Mouse (Mus musculus): Measurements from ENCODE around the gene Olfr1045. TPM values are rescaled to one million over a fixed set of nuclear protein-coding genes. Genes with fewer than 3 reads are reported as not detected.

The Olfr1045 gene
- polyA plus RNA-seq, 1 experiment from 2014 or later: not detected

DNA sequence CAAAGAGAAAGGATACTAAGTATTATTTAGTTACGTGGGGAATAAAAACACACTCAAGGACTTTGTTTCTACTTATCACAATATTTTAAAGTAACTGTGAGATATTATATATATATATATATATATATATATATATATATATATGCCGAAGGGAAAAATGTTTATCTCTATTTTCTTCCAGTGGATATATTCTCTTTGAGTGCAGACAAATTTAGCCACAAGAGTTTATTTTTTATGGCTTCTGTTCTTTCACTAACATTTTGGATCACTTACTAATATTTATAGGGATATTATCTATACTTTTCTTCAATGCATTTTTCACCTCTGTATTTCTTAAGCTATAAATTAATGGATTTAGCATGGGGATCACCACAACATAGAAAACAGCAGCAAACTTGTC, 41.1 kb downstream of the Olfr1045 start, which contains the start of gene Olfr1042:
Gene Olfr1042, minus strand, starts transcription at position 101 of the 400 bp plus-strand sequence.
- H3K4me3 ChIP-seq (ENCODE audit: low read length): no peak within 1 kb of the TSS
- H3K4me1 ChIP-seq (ENCODE audit: control insufficient read depth, insufficient read depth, low read depth, low read length): no peaks in the 10 kb centered on the region
- H3K9ac ChIP-seq (ENCODE audit: low read depth, low read length): no peak within 1 kb of the TSS
- no peaks in the 10 kb centered on the region for H3K36me3 ChIP-seq (ENCODE audit: control insufficient read depth, insufficient read depth, low read length)
- H3K27ac ChIP-seq (ENCODE audit: low read depth, low read length): no peak within 1 kb of the TSS
- no peaks in the 10 kb centered on the region for H3K9me3 ChIP-seq (ENCODE audit: control insufficient read depth, low read length)
- no peaks in the 10 kb centered on the region for H3K27me3 ChIP-seq (replicated peaks; ENCODE audit: control insufficient read depth, insufficient read depth, low read length)
- 87% methylated on average over 2 of the region's 2 CpGs for WGBS
- H3K4me2 ChIP-seq (ENCODE audit: low read length): no peak within 1 kb of the TSS
- ATAC-seq: no peak

DNA sequence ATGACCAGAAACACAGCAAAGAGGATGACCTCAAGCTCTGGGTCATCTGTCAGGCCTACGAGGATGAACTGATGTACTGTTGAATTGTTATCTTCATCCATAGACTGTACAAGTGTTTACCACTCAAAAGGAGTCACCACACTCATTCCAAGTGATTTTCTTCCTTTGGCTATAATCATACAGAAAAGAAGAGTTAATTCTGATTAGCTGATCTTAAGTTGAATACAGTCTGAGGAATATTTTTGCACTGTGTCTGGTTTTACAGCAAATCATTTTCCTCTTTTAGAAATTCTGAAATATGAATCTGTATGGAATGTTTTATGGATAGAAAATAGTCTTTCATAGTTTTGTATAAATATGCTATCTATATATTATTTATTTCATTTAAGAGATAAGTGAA, 56.2 kb downstream of the Olfr1045 start, which contains the start of gene Olfr1040:
Gene Olfr1040, minus strand, starts transcription at position 101 of the 400 bp plus-strand sequence.
- Histone ChIP-seq H3K4me3 (ENCODE audit: low read length) (no peak within 1 kb of the TSS), H3K27me3 (replicated peaks; ENCODE audit: control insufficient read depth, insufficient read depth, low read length) (no peaks in the 10 kb centered on the region), H3K36me3 (ENCODE audit: control insufficient read depth, insufficient read depth, low read length) (no peaks in the 10 kb centered on the region), H3K4me1 (ENCODE audit: control insufficient read depth, insufficient read depth, low read depth, low read length) (no peaks in the 10 kb centered on the region), H3K9ac (ENCODE audit: low read depth, low read length) (no peak within 1 kb of the TSS), H3K27ac (ENCODE audit: low read depth, low read length) (no peak within 1 kb of the TSS), H3K4me2 (ENCODE audit: low read length) (no peak within 1 kb of the TSS), H3K9me3 (ENCODE audit: control insufficient read depth, low read length) (no peaks in the 10 kb centered on the region)
- WGBS: 94% methylated on average over 1 of the region's 1 CpGs
- ATAC-seq: no peak

Other genes starting within 250 kb of the Olfr1045 start
- not detected in 2 replicates for gene Olfr1029, start 229.1 kb downstream of the Olfr1045 start, polyA plus RNA-seq (2015; fragmentation: Nextera tagmentation; extraction: Ambion mirVana)
- not detected in 2 replicates for gene Olfr1030, start 223.7 kb downstream of the Olfr1045 start, polyA plus RNA-seq (2015; fragmentation: Nextera tagmentation; extraction: Ambion mirVana)
- gene Olfr1031, start 212.7 kb downstream of the Olfr1045 start, polyA plus RNA-seq (2015; fragmentation: Nextera tagmentation; extraction: Ambion mirVana): not detected in 2 replicates
- gene Olfr1032, start 197.5 kb downstream of the Olfr1045 start, polyA plus RNA-seq (2015; fragmentation: Nextera tagmentation; extraction: Ambion mirVana): not detected in 2 replicates
- 0.69 TPM in 2 replicates for gene Olfr1033, start 182.4 kb downstream of the Olfr1045 start, polyA plus RNA-seq (2015; fragmentation: Nextera tagmentation; extraction: Ambion mirVana)
- not detected in 2 replicates for gene Olfr1034, start 157.1 kb downstream of the Olfr1045 start, polyA plus RNA-seq (2015; fragmentation: Nextera tagmentation; extraction: Ambion mirVana)
- gene Olfr1036, start 129.0 kb downstream of the Olfr1045 start, polyA plus RNA-seq (2015; fragmentation: Nextera tagmentation; extraction: Ambion mirVana): not detected in 2 replicates
- not detected in 2 replicates for gene Olfr1037, start 115.6 kb downstream of the Olfr1045 start, polyA plus RNA-seq (2015; fragmentation: Nextera tagmentation; extraction: Ambion mirVana)
- not detected in 2 replicates for gene Olfr1039, start 67.1 kb downstream of the Olfr1045 start, polyA plus RNA-seq (2015; fragmentation: Nextera tagmentation; extraction: Ambion mirVana)
- gene Olfr1040, start 56.3 kb downstream of the Olfr1045 start, polyA plus RNA-seq (2015; fragmentation: Nextera tagmentation; extraction: Ambion mirVana): not detected in 2 replicates
- gene Olfr1042, start 41.2 kb downstream of the Olfr1045 start, polyA plus RNA-seq (2015; fragmentation: Nextera tagmentation; extraction: Ambion mirVana): not detected in 2 replicates
- gene Olfr1043, start 35.5 kb downstream of the Olfr1045 start, polyA plus RNA-seq (2015; fragmentation: Nextera tagmentation; extraction: Ambion mirVana): not detected in 2 replicates
- gene Olfr1044, start 25.2 kb downstream of the Olfr1045 start, polyA plus RNA-seq (2015; fragmentation: Nextera tagmentation; extraction: Ambion mirVana): not detected in 2 replicates
- gene Olfr52, start 17.3 kb downstream of the Olfr1045 start, polyA plus RNA-seq (2015; fragmentation: Nextera tagmentation; extraction: Ambion mirVana): not detected in 2 replicates
- not detected in 2 replicates for gene Olfr1046, start 16.3 kb upstream of the Olfr1045 start, polyA plus RNA-seq (2015; fragmentation: Nextera tagmentation; extraction: Ambion mirVana)
- gene Olfr1047, start 28.4 kb upstream of the Olfr1045 start, polyA plus RNA-seq (2015; fragmentation: Nextera tagmentation; extraction: Ambion mirVana): not detected in 2 replicates
- gene Olfr1048, start 37.3 kb upstream of the Olfr1045 start, polyA plus RNA-seq (2015; fragmentation: Nextera tagmentation; extraction: Ambion mirVana): not detected in 2 replicates
- gene Olfr1049, start 55.3 kb upstream of the Olfr1045 start, polyA plus RNA-seq (2015; fragmentation: Nextera tagmentation; extraction: Ambion mirVana): not detected in 2 replicates
- not detected in 2 replicates for gene Olfr1051, start 76.1 kb upstream of the Olfr1045 start, polyA plus RNA-seq (2015; fragmentation: Nextera tagmentation; extraction: Ambion mirVana)
- not detected in 2 replicates for gene Olfr1052, start 89.4 kb upstream of the Olfr1045 start, polyA plus RNA-seq (2015; fragmentation: Nextera tagmentation; extraction: Ambion mirVana)
- gene Olfr1053, start 112.3 kb upstream of the Olfr1045 start, polyA plus RNA-seq (2015; fragmentation: Nextera tagmentation; extraction: Ambion mirVana): not detected in 2 replicates
- not detected in 2 replicates for gene Olfr1054, start 132.4 kb upstream of the Olfr1045 start, polyA plus RNA-seq (2015; fragmentation: Nextera tagmentation; extraction: Ambion mirVana)
- not detected in 2 replicates for gene Olfr1055, start 147.3 kb upstream of the Olfr1045 start, polyA plus RNA-seq (2015; fragmentation: Nextera tagmentation; extraction: Ambion mirVana)
- gene Olfr1056, start 159.5 kb upstream of the Olfr1045 start, polyA plus RNA-seq (2015; fragmentation: Nextera tagmentation; extraction: Ambion mirVana): not detected in 2 replicates
- gene Olfr1057, start 175.4 kb upstream of the Olfr1045 start, polyA plus RNA-seq (2015; fragmentation: Nextera tagmentation; extraction: Ambion mirVana): not detected in 2 replicates
- not detected in 2 replicates for gene Olfr1058, start 185.6 kb upstream of the Olfr1045 start, polyA plus RNA-seq (2015; fragmentation: Nextera tagmentation; extraction: Ambion mirVana)
- not detected in 2 replicates for gene Olfr1061, start 211.0 kb upstream of the Olfr1045 start, polyA plus RNA-seq (2015; fragmentation: Nextera tagmentation; extraction: Ambion mirVana)
- not detected in 2 replicates for gene Olfr1062, start 223.7 kb upstream of the Olfr1045 start, polyA plus RNA-seq (2015; fragmentation: Nextera tagmentation; extraction: Ambion mirVana)
- gene Olfr1065, start 247.6 kb upstream of the Olfr1045 start, polyA plus RNA-seq (2015; fragmentation: Nextera tagmentation; extraction: Ambion mirVana): not detected in 2 replicates

All from hindbrain, embryonic 16.5 days (tissue).